Mouse (Mus musculus): Measurements from ENCODE around the gene Map1b. TPM values are rescaled to one million over a fixed set of nuclear protein-coding genes. Genes with fewer than 3 reads are reported as not detected.

Map1b gene
- polyA plus RNA-seq, 1 experiment from 2014 or later, result 31.2 TPM

DNA sequence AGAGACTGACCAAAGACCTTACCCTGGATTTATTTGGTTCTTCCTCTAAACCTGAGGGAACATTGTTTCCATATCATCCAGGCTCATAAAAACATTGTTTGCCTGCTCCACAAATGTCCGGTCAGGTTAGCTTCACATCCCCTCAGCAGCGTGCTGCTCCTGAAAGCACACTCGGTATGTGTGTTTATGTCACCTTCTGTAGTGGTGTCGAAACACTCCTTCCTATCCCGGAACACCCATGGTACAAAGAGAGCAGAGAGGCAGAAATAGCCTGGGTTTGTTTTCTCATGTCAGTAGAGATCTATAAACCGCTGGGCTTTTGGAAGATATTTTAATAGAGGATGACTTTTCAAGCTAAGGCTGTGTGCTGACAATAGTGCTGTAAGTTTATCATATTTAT, 139.3 kb downstream of the Map1b start:
- WGBS, result 62% methylated on average over 6 of the region's 6 CpGs
- Histone ChIP-seq H3K4me3 (ENCODE audit: low read depth, low read length) (no peak overlapping the region), H3K4me1 (ENCODE audit: insufficient read depth, low read depth, low read length) (no peaks in the 10 kb centered on the region), H3K27me3 (replicated peaks; ENCODE audit: insufficient read depth, low read length) (no peaks in the 10 kb centered on the region), H3K9ac (replicated peaks; ENCODE audit: low read depth) (no peak overlapping the region), H3K4me2 (replicated peaks; ENCODE audit: low read depth, low read length) (no peak overlapping the region), H3K9me3 (ENCODE audit: low read length) (no peaks in the 10 kb centered on the region), H3K27ac (ENCODE audit: low read length) (no peak overlapping the region), H3K36me3 (ENCODE audit: insufficient read depth, low read length) (0 out of 2 replicates have a peak, but pooled peaks cover 3% of the 10 kb centered on the region)
- ATAC-seq (no peak), DNase-seq (ENCODE audit: low spot score) (no peak)
- TF ChIP-seq CTCF (IDR thresholded peaks at IDR 0.05) (no peak), EP300 (IDR thresholded peaks at IDR 0.05) (no peak)

DNA sequence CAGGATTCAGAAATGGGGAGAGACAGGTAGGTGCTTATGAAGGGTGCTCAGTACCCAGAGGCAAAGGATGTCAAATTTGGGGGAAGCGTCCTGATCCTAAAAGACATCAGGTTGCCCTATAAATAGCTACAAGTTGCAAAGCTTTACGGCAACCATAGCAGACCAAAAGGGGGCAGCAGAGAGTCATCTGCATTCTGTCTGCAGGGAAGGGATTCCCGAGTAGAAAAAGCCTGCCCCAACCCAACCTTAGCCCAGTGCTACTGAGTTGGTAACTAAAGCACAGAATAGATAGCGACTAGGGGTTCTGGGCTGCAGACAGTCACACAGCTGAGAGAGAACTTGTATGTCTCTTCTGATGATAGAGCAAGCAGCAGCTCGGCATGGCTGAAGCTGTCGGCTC, 140.8 kb downstream of the Map1b start:
- Histone ChIP-seq H3K4me1 (ENCODE audit: insufficient read depth, low read depth, low read length) (no peaks in the 10 kb centered on the region), H3K9me3 (ENCODE audit: low read length) (no peaks in the 10 kb centered on the region), H3K27ac (ENCODE audit: low read length) (no peak overlapping the region), H3K4me2 (replicated peaks; ENCODE audit: low read depth, low read length) (no peak overlapping the region), H3K27me3 (replicated peaks; ENCODE audit: insufficient read depth, low read length) (no peaks in the 10 kb centered on the region), H3K36me3 (ENCODE audit: insufficient read depth, low read length) (0 out of 2 replicates have a peak, but pooled peaks cover 3% of the 10 kb centered on the region), H3K4me3 (ENCODE audit: low read depth, low read length) (no peak overlapping the region), H3K9ac (replicated peaks; ENCODE audit: low read depth) (no peak overlapping the region)
- 31% methylated on average over 6 of the region's 6 CpGs for WGBS
- peak; percentile 94 for TF ChIP-seq CTCF (IDR thresholded peaks at IDR 0.05)
- TF ChIP-seq EP300 (IDR thresholded peaks at IDR 0.05), result no peak
- ATAC-seq (peak; percentile 62; the same call in 1 of the 2 replicates), DNase-seq (ENCODE audit: low spot score) (peak; percentile 72)

DNA sequence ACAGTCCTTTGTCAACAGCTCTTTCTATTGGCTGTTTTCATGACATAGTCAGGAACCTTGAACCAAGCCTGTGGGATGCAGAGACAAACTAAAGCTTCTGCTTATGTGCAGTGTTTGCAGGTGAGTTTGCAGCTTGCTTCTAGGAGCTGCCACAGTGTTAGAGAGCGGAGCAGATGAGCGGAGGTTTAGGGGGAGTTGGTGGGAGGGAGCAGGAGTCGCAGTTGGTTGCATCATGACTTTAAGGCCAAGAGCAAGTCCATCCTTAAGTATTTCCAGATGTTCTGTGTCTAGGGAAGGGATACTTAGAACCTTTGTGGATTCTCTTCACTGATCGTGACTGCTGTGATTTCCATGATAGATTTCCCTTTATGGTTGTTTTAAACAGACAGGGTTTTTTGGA, 142.1 kb downstream of the Map1b start:
- Histone ChIP-seq H3K4me1 (ENCODE audit: insufficient read depth, low read depth, low read length) (no peaks in the 10 kb centered on the region), H3K9me3 (ENCODE audit: low read length) (no peaks in the 10 kb centered on the region), H3K4me2 (replicated peaks; ENCODE audit: low read depth, low read length) (no peak overlapping the region), H3K27me3 (replicated peaks; ENCODE audit: insufficient read depth, low read length) (no peaks in the 10 kb centered on the region), H3K36me3 (ENCODE audit: insufficient read depth, low read length) (0 out of 2 replicates have a peak, but pooled peaks cover 3% of the 10 kb centered on the region), H3K9ac (replicated peaks; ENCODE audit: low read depth) (no peak overlapping the region), H3K4me3 (ENCODE audit: low read depth, low read length) (no peak overlapping the region), H3K27ac (ENCODE audit: low read length) (no peak overlapping the region)
- DNase-seq (ENCODE audit: low spot score) (no peak), ATAC-seq (no peak)
- 79% methylated on average over 4 of the region's 4 CpGs for WGBS
- TF ChIP-seq CTCF (IDR thresholded peaks at IDR 0.05) (no peak), EP300 (IDR thresholded peaks at IDR 0.05) (no peak)

- 89% methylated on average over 7 of the region's 7 CpGs for WGBS
- H3K9ac ChIP-seq (replicated peaks; ENCODE audit: low read depth), result no peak overlapping the region
- no peak overlapping the region for H3K27ac ChIP-seq (ENCODE audit: low read length)
- no peak overlapping the region for H3K4me3 ChIP-seq (ENCODE audit: low read depth, low read length)
- ATAC-seq, result no peak
- DNase-seq (ENCODE audit: low spot score), result no peak
- H3K36me3 ChIP-seq (ENCODE audit: insufficient read depth, low read length), result 0 out of 2 replicates have a peak, but pooled peaks cover 3% of the 10 kb centered on the region
- no peaks in the 10 kb centered on the region for H3K27me3 ChIP-seq (replicated peaks; ENCODE audit: insufficient read depth, low read length)
- H3K4me2 ChIP-seq (replicated peaks; ENCODE audit: low read depth, low read length), result no peak overlapping the region
- no peaks in the 10 kb centered on the region for H3K9me3 ChIP-seq (ENCODE audit: low read length)
- TF ChIP-seq EP300 (IDR thresholded peaks at IDR 0.05) (no peak), CTCF (IDR thresholded peaks at IDR 0.05) (no peak)
- no peaks in the 10 kb centered on the region for H3K4me1 ChIP-seq (ENCODE audit: insufficient read depth, low read depth, low read length)
Observed at GRCm38 (mm10) chr13:99373684-99374083, 142.7 kb downstream of the Map1b start.

Other genes with a start within 250 kb of the Map1b start
- 22.9 and 25.3 TPM in 2 replicates for gene Ptcd2, start 171.8 kb downstream of the Map1b start, polyA plus RNA-seq (2015; fragmentation: Nextera tagmentation; extraction: Ambion mirVana)
- 19.2 and 20.4 TPM in 2 replicates for gene Mrps27, start 171.8 kb downstream of the Map1b start, polyA plus RNA-seq (2015; fragmentation: Nextera tagmentation; extraction: Ambion mirVana)

All from lung, postnatal 0 days (tissue).